Mouse (Mus musculus) limb, embryonic 12.5 days (tissue): ENCODE measurements around the gene Grap. TPM values are rescaled to one million over a fixed set of nuclear protein-coding genes. Genes with fewer than 3 reads are reported as not detected.

Experiments used
- ATAC-seq: fragments of 200-750 bp; cut with Nextera tagmentation; 2 replicates; pipeline ENCODE4 v1.8.0; 2017; ENCODE audit warnings: low read depth, moderate TSS enrichment; ENCODE audit not compliant: insufficient number of reproducible peaks, insufficient read depth, low FRiP score, low TSS enrichment
- H3K27ac ChIP-seq: fragments of 300-500 bp; sonication (generic); 2 replicates; pipeline ENCODE4 v1.5.1; 2016; ENCODE audit warnings: mild to moderate bottlenecking, moderate library complexity
- H3K27me3 ChIP-seq: fragments of 300-500 bp; sonication (generic); 2 replicates; pipeline ENCODE4 v1.6.1; 2016; ENCODE audit warnings: mild to moderate bottlenecking, moderate library complexity
- H3K36me3 ChIP-seq: fragments of 300-500 bp; sonication (generic); 2 replicates; pipeline ENCODE4 v1.6.1; 2016; ENCODE audit warnings: mild to moderate bottlenecking, moderate library complexity
- H3K4me1 ChIP-seq: fragments of 300-500 bp; sonication (generic); replicated peaks from 2 replicates; pipeline ENCODE4 v1.6.1; 2016
- H3K4me2 ChIP-seq: fragments of 300-500 bp; sonication (generic); 2 replicates; pipeline ENCODE4 v1.6.1; 2016; ENCODE audit warnings: mild to moderate bottlenecking, moderate library complexity
- H3K4me3 ChIP-seq: fragments of 300-500 bp; sonication (generic); replicated peaks from 2 replicates; pipeline ENCODE4 v1.5.1; 2016; ENCODE audit warnings: mild to moderate bottlenecking
- H3K9ac ChIP-seq: fragments of 300-500 bp; sonication (generic); replicated peaks from 2 replicates; pipeline ENCODE4 v1.6.1; 2016; ENCODE audit warnings: mild to moderate bottlenecking, moderate library complexity
- H3K9me3 ChIP-seq: fragments of 300-500 bp; sonication (generic); 2 replicates; pipeline ENCODE4 v1.6.1; 2016; ENCODE audit warnings: mild to moderate bottlenecking, moderate library complexity
- WGBS: fragments of 180-500 bp; shearing (Covaris S2); methylation state at CpG from one replicate; pipeline ENCODE4 v1.1.7; 2016; 5-methylcytosine and 5-hydroxymethylcytosine counted together
- polyA plus RNA-seq: library from polyadenylated mRNA; unstranded; fragments of >200 nt; fragmentation: Nextera tagmentation; extraction: Ambion mirVana; gene quantifications from 2 replicates; pipeline ENCODE4 v1.2.1, GENCODE M21; 2016

Gene Grap
- polyA plus RNA-seq, 1 experiment from 2014 or later = 5.4 TPM

DNA sequence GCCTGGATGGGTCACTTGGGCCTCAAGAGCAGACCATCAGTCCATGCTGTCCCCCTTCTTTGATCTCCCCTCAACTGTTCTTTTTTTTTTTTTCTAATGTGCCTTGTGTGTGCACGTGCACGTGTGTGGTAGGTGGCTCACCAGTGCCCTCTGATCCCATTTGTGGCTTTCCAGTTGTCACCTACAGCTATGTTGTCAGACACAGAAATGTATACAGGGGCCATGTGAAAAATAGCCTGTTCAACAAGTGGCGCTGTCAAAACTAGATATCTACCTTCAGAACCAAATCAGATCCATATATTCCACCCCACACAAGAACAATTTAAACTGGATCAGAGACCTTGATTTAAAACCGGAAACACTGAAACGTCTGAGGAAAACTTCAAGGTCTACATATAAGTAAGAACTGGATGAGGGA lies 3.9 kb upstream of the Grap start:
- WGBS = 88% methylated on average over 5 of the region's 5 CpGs
- H3K4me3 ChIP-seq = no peak overlapping the region

DNA sequence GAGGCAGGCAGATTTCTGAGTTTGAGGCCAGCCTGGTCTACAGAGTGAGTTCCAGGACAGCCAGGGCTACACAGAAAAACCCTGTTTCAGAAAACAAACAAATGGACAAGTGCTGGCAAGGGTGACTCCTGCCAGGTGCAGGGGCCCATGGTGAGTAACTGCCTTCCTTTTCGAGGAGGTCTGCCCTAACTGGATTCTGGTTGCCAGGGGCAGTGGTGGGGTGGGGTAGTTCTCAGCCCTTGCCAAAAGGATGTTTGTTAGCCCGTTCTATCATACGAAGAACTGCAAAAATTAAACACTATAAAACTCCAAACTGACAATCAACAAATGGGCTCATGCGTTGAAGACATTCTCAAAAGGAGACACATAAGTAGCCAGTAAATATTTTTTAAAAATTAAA lies 3.4 kb upstream of the Grap start:
- no peak overlapping the region for H3K4me3 ChIP-seq
- H3K4me1 ChIP-seq = no peaks in the 10 kb centered on the region
- H3K36me3 ChIP-seq = no peaks in the 10 kb centered on the region
- no peak for ATAC-seq
- no peaks in the 10 kb centered on the region for H3K27me3 ChIP-seq
- no peaks in the 10 kb centered on the region for H3K9me3 ChIP-seq
- H3K27ac ChIP-seq = no peak overlapping the region
- H3K4me2 ChIP-seq = no peak overlapping the region
- 92% methylated on average over 4 of the region's 4 CpGs for WGBS
- no peak overlapping the region for H3K9ac ChIP-seq

More for the DNA sequence above, 3.9 kb upstream of the Grap start:
- H3K27me3 ChIP-seq = no peaks in the 10 kb centered on the region
- no peak overlapping the region for H3K27ac ChIP-seq
- H3K4me2 ChIP-seq = no peak overlapping the region
- ATAC-seq = no peak
- no peak overlapping the region for H3K9ac ChIP-seq
- H3K36me3 ChIP-seq = no peaks in the 10 kb centered on the region
- no peaks in the 10 kb centered on the region for H3K4me1 ChIP-seq
- no peaks in the 10 kb centered on the region for H3K9me3 ChIP-seq

DNA sequence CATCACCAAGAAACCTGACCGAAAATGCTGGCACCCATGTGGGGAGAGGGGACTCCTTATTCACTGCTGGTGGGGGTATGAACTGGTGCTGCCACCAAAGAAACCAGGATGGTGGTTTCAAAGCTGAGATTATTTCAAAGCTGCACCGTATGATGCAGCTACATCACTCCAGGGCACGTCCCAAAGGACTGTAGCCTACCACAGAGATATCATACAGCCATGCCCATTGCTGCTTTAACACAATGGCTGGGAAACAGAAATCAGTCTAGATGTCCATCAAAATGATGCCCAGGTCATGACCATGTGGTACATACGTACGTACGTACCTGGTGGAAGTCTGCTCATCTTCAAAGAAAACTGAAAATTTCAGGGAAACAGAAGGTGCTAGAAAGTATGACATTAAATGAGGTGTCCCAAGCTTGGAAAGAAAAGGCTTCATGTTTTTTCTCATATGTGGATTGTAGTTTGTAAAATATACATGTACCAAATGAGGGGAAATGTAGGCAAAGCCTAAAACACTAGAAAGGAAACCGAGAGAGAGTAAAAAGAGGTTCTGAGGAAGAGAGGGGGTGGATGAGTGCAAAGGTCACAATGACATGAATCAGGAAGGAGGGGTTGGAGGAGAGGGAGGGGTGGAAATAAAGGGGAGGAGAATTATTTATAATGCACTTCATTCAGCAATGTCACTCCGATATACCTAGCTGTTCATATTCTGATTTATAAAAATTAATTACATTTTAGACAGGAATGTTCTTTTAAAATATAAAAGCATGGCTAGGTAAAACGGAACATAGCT lies 2.4 kb upstream of the Grap start:
- Histone ChIP-seq H3K4me1 (no peaks in the 10 kb centered on the region), H3K4me3 (no peak overlapping the region), H3K9ac (no peak overlapping the region), H3K9me3 (no peaks in the 10 kb centered on the region), H3K36me3 (no peaks in the 10 kb centered on the region), H3K27me3 (no peaks in the 10 kb centered on the region), H3K4me2 (no peak overlapping the region), H3K27ac (no peak overlapping the region)
- WGBS = 82% methylated on average over 9 of the region's 9 CpGs
- ATAC-seq = no peak

GRCm38 (mm10) chr11:61652216-61652615 lies 849 bp upstream of the Grap start:
- no peak overlapping the region for H3K4me2 ChIP-seq
- no peaks in the 10 kb centered on the region for H3K9me3 ChIP-seq
- H3K27ac ChIP-seq = no peak overlapping the region
- no peaks in the 10 kb centered on the region for H3K36me3 ChIP-seq
- no peak for ATAC-seq
- H3K9ac ChIP-seq = no peak overlapping the region
- H3K27me3 ChIP-seq = no peaks in the 10 kb centered on the region
- H3K4me3 ChIP-seq = no peak overlapping the region
- H3K4me1 ChIP-seq = no peaks in the 10 kb centered on the region
- WGBS = 89% methylated on average over 5 of the region's 5 CpGs

DNA sequence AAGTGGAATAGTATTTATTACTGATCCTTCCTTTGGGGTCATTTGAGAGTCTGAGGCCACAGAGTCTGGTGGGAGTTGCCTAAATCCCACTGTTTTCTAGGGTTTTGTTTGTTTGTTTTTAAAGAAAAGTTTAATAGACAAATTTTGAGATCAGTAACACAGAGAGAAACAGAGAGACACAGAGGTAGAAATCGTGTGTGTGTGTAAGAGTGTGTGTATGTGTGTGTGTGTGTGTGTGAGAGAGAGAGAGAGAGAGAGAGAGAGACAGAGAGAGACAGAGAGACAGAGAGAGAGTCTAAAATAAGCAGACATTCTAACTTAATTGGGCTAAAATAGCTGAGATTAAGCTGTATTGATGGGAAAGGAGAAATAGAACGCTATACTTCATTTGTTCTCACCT lies 503 bp downstream of the Grap start:
- 0 out of 2 replicates have a peak, but pooled peaks cover 3% of the 10 kb centered on the region for H3K4me1 ChIP-seq
- no peak overlapping the region for H3K4me3 ChIP-seq

DNA sequence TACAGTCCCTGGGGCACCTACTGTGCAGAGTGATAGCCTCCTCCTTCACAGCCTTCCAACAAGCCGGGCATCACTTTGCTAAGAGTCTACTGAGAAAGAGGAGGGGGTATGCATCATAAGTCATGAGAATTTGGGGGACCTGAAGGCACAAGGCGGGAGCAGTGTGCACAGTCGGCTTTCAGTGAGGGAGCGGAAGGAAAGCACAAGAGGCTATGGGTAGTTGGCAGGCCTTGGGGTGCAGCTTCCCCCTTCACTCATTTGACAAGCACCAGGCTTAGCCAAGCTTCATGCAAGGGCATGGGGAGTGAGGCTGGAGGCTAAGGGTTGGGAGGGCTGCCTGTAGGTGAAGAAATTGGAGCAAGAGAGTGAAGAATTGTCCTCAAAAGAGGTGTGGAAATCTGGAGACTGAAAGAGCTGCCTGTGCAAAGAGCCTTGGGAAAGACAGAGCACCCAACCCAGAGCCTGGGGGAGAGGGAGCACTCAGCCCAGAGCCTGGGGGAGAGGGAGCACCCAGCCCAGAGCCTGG lies 1.8 kb downstream of the Grap start:
- H3K4me2 ChIP-seq = no peak overlapping the region
- WGBS = 92% methylated on average over 4 of the region's 4 CpGs

More for the DNA sequence above, 503 bp downstream of the Grap start:
- no peaks in the 10 kb centered on the region for H3K9me3 ChIP-seq
- no peak overlapping the region for H3K27ac ChIP-seq
- no peaks in the 10 kb centered on the region for H3K36me3 ChIP-seq
- ATAC-seq = no peak
- H3K9ac ChIP-seq = no peak overlapping the region
- no peak overlapping the region for H3K4me2 ChIP-seq
- WGBS = 68% methylated on average over 2 of the region's 2 CpGs
- no peaks in the 10 kb centered on the region for H3K27me3 ChIP-seq

GRCm38 (mm10) chr11:61655649-61656048 lies 2.6 kb downstream of the Grap start:
- Histone ChIP-seq H3K4me1 (peaks cover 9% of the 10 kb centered on the region; the same call in 1 of the 2 replicates), H3K27ac (no peak overlapping the region), H3K4me3 (no peak overlapping the region), H3K4me2 (no peak overlapping the region), H3K9ac (no peak overlapping the region), H3K9me3 (no peaks in the 10 kb centered on the region), H3K36me3 (no peaks in the 10 kb centered on the region), H3K27me3 (no peaks in the 10 kb centered on the region)
- 64% methylated on average over 4 of the region's 4 CpGs for WGBS
- no peak for ATAC-seq

More for the DNA sequence above, 1.8 kb downstream of the Grap start:
- no peaks in the 10 kb centered on the region for H3K36me3 ChIP-seq
- H3K27ac ChIP-seq = no peak overlapping the region
- H3K9ac ChIP-seq = no peak overlapping the region
- no peaks in the 10 kb centered on the region for H3K9me3 ChIP-seq
- no peak overlapping the region for H3K4me3 ChIP-seq
- H3K27me3 ChIP-seq = no peaks in the 10 kb centered on the region
- peaks cover 9% of the 10 kb centered on the region; the same call in 1 of the 2 replicates for H3K4me1 ChIP-seq
- ATAC-seq = no peak

DNA sequence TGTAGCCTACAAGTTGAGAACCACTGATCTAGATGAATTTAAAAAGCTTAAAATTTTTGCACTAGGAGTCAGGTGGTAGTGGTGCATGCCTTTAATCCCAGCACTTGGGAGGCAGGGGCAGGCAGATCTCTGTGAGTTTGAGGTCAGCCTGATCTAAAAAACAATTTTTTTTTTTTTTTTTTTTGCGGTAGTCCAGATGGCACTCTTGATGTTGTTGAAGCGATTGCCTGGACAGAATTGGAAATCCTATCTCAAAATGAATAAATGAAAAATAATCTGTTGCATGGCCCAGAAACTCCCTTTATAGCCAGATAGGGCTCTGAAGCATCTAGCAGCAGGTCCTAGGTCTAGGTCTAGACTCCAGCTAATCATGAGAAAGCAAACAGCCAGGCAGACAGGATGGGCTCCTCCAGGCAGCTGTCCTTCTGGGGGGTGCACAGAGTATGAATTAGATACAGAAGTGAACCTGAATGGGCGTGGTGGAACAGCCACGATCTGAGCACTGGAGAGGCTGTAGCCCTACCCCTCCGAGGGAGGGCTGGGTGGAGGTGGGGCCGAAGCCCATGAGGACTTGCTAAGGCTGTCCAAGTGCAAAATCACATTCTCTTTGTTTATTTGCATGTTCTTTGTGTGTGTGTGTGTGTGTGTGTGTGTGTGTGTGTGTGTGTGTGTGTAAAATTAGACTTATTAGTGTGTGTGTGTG lies 3.2 kb downstream of the Grap start:
- Histone ChIP-seq H3K4me1 (peaks cover 9% of the 10 kb centered on the region; the same call in 1 of the 2 replicates), H3K27ac (no peak overlapping the region), H3K9ac (no peak overlapping the region), H3K9me3 (no peaks in the 10 kb centered on the region), H3K27me3 (no peaks in the 10 kb centered on the region), H3K4me3 (no peak overlapping the region), H3K4me2 (no peak overlapping the region), H3K36me3 (no peaks in the 10 kb centered on the region)
- WGBS = 76% methylated on average over 6 of the region's 6 CpGs
- ATAC-seq = no peak

- Histone ChIP-seq H3K4me1 (peaks cover 9% of the 10 kb centered on the region; the same call in 1 of the 2 replicates), H3K27me3 (no peaks in the 10 kb centered on the region), H3K9ac (no peak overlapping the region), H3K4me2 (no peak overlapping the region), H3K36me3 (no peaks in the 10 kb centered on the region), H3K4me3 (no peak overlapping the region), H3K9me3 (no peaks in the 10 kb centered on the region), H3K27ac (no peak overlapping the region)
- 57% methylated on average over 2 of the region's 2 CpGs for WGBS
- no peak for ATAC-seq
Observed at GRCm38 (mm10) chr11:61657432-61657831, 4.4 kb downstream of the Grap start.

DNA sequence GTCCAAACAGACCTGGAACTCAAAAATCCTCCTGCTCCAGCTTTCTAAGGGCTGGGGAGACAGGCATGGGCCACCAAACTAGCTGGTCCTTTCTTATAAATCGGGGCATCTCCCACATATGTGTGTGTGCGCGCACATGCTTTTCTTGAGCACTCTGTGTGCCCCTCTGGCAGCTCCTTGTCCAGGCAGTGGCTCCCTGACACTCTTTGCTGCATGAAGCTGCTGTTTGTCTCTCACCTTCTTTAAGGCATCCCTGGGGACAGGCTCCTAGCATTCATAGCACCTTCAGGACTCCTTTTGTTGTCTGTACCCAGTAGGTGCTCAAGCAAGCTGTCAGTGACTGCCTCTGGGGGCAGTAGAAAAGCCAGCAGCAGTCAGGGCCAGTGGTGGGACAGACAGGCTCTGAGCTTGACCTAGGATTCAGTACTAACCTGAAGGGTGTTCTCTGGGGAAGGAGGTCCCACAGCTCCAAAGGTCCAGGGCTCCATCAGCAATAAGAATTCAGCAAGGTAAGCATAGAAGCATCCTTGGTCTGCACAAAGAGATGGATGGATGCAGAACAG lies 5.4 kb downstream of the Grap start:
- Histone ChIP-seq H3K4me1 (peaks cover 9% of the 10 kb centered on the region; the same call in 1 of the 2 replicates), H3K4me2 (no peak overlapping the region), H3K9me3 (no peaks in the 10 kb centered on the region), H3K27ac (no peak overlapping the region), H3K9ac (no peak overlapping the region), H3K36me3 (no peaks in the 10 kb centered on the region), H3K4me3 (no peak overlapping the region), H3K27me3 (no peaks in the 10 kb centered on the region)
- 84% methylated on average over 3 of the region's 3 CpGs for WGBS
- no peak for ATAC-seq
